Mouse (Mus musculus): ENCODE measurements around the gene Sox4. TPM values are rescaled to one million over a fixed set of nuclear protein-coding genes. Genes with fewer than 3 reads are reported as not detected.

Sox4 gene
- polyA plus RNA-seq, 1 experiment from 2014 or later = 7.8 TPM

DNA sequence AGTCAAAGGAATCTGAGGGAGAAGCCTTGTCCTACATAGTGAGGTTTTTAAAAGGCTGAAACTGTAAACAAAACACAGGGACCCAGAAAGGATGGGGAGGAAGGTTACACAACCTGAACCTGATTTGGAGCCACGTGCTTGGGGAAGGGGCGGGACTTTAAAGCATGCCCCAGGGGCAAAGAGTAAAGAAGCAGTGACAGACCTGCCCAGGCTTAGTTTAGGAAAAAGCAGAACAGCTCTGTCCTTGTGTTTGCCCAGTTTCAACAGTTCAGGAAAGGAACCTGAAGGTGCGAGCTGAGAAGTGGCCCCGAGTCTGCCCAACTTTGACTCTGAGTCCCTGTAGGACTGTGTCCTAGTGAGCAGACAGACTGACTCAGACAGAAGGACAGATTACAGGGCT, 23.1 kb downstream of the Sox4 start:
- H3K9me3 ChIP-seq (ENCODE audit: control insufficient read depth, low read length) = no peaks in the 10 kb centered on the region
- H3K4me2 ChIP-seq (ENCODE audit: low read depth, low read length) = no peak overlapping the region
- H3K4me1 ChIP-seq (ENCODE audit: control insufficient read depth, insufficient read depth, low read length) = no peaks in the 10 kb centered on the region
- no peak overlapping the region for H3K9ac ChIP-seq (ENCODE audit: low read depth, low read length)
- no peaks in the 10 kb centered on the region for H3K36me3 ChIP-seq (ENCODE audit: control insufficient read depth, insufficient read depth, low read length)
- H3K27me3 ChIP-seq (replicated peaks; ENCODE audit: control insufficient read depth, insufficient read depth, low read length) = no peaks in the 10 kb centered on the region
- ATAC-seq = no peak
- H3K27ac ChIP-seq (ENCODE audit: low read length) = no peak overlapping the region
- no peak overlapping the region for H3K4me3 ChIP-seq (ENCODE audit: low read length)
- WGBS = 62% methylated on average over 4 of the region's 4 CpGs

- Histone ChIP-seq H3K4me3 (ENCODE audit: low read length) (no peak overlapping the region), H3K27ac (ENCODE audit: low read length) (no peak overlapping the region), H3K27me3 (replicated peaks; ENCODE audit: control insufficient read depth, insufficient read depth, low read length) (no peaks in the 10 kb centered on the region), H3K9ac (ENCODE audit: low read depth, low read length) (no peak overlapping the region), H3K9me3 (ENCODE audit: control insufficient read depth, low read length) (no peaks in the 10 kb centered on the region), H3K4me2 (ENCODE audit: low read depth, low read length) (no peak overlapping the region), H3K36me3 (ENCODE audit: control insufficient read depth, insufficient read depth, low read length) (no peaks in the 10 kb centered on the region), H3K4me1 (ENCODE audit: control insufficient read depth, insufficient read depth, low read length) (no peaks in the 10 kb centered on the region)
- no peak for ATAC-seq
- WGBS = 44% methylated on average over 3 of the region's 3 CpGs
Measured at GRCm38 (mm10) chr13:28929936-28930335, 23.6 kb downstream of the Sox4 start.

GRCm38 (mm10) chr13:28923136-28923535, 30.4 kb downstream of the Sox4 start:
- Histone ChIP-seq H3K9ac (ENCODE audit: low read depth, low read length) (no peak overlapping the region), H3K4me1 (ENCODE audit: control insufficient read depth, insufficient read depth, low read length) (no peaks in the 10 kb centered on the region), H3K9me3 (ENCODE audit: control insufficient read depth, low read length) (no peaks in the 10 kb centered on the region), H3K27ac (ENCODE audit: low read length) (no peak overlapping the region), H3K4me3 (ENCODE audit: low read length) (no peak overlapping the region), H3K36me3 (ENCODE audit: control insufficient read depth, insufficient read depth, low read length) (no peaks in the 10 kb centered on the region), H3K27me3 (replicated peaks; ENCODE audit: control insufficient read depth, insufficient read depth, low read length) (no peaks in the 10 kb centered on the region), H3K4me2 (ENCODE audit: low read depth, low read length) (no peak overlapping the region)
- ATAC-seq = no peak
- WGBS = 95% methylated on average over 3 of the region's 3 CpGs

DNA sequence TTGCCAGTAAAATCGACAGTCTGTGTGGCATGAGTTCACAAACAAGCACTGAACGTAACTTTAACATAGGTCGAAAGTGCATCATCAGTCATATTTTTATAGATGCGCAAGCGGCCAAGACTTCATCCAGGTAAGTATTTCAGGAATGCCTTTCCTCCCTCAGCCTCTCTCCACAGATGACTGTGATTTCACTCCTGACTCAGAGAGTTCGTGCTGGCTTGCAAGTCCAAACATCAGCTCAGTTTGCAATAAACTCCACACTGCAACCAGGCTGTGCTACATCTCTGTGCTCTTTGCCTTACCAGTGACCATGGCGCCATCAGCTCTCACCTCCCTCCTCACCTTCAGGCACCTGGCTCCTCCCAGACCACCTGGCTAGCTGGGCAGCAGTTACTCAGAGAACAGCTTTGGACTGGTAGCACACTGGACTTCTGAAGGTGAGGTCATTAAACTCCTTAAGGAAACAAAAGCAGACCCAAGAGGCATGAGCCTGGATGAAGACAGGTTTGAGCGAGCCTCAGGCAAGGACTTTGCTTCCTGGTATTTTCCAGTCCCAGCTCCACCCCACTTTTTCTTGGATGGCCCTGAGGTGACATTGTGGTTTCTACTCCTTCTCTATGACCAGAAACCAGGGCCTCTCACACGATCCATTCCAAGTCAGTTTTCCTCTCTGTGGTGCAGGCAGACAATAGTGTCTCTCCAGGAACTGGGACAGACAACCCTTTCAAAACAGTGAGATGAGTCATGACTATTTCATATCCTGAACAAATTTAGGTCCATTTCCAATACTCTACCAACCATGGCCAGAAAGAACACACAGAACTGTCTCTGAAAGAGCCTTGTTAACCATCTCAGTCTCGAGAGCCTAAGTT, 35.9 kb downstream of the Sox4 start:
- 76% methylated on average over 10 of the region's 10 CpGs for WGBS

GRCm38 (mm10) chr13:28913656-28914055, 39.9 kb downstream of the Sox4 start:
- ATAC-seq = no peak
- Histone ChIP-seq H3K4me2 (ENCODE audit: low read depth, low read length) (no peak overlapping the region), H3K36me3 (ENCODE audit: control insufficient read depth, insufficient read depth, low read length) (no peaks in the 10 kb centered on the region), H3K27ac (ENCODE audit: low read length) (no peak overlapping the region), H3K4me1 (ENCODE audit: control insufficient read depth, insufficient read depth, low read length) (no peaks in the 10 kb centered on the region), H3K9me3 (ENCODE audit: control insufficient read depth, low read length) (no peaks in the 10 kb centered on the region), H3K27me3 (replicated peaks; ENCODE audit: control insufficient read depth, insufficient read depth, low read length) (no peaks in the 10 kb centered on the region), H3K4me3 (ENCODE audit: low read length) (no peak overlapping the region), H3K9ac (ENCODE audit: low read depth, low read length) (no peak overlapping the region)
- 71% methylated on average over 6 of the region's 6 CpGs for WGBS

More for the DNA sequence above, 35.9 kb downstream of the Sox4 start:
- H3K27ac ChIP-seq (ENCODE audit: low read length) = no peak overlapping the region
- H3K9ac ChIP-seq (ENCODE audit: low read depth, low read length) = no peak overlapping the region
- H3K4me2 ChIP-seq (ENCODE audit: low read depth, low read length) = no peak overlapping the region
- no peak overlapping the region for H3K4me3 ChIP-seq (ENCODE audit: low read length)
- no peaks in the 10 kb centered on the region for H3K4me1 ChIP-seq (ENCODE audit: control insufficient read depth, insufficient read depth, low read length)
- no peak for ATAC-seq
- H3K27me3 ChIP-seq (replicated peaks; ENCODE audit: control insufficient read depth, insufficient read depth, low read length) = no peaks in the 10 kb centered on the region
- H3K9me3 ChIP-seq (ENCODE audit: control insufficient read depth, low read length) = no peaks in the 10 kb centered on the region
- H3K36me3 ChIP-seq (ENCODE audit: control insufficient read depth, insufficient read depth, low read length) = no peaks in the 10 kb centered on the region

DNA sequence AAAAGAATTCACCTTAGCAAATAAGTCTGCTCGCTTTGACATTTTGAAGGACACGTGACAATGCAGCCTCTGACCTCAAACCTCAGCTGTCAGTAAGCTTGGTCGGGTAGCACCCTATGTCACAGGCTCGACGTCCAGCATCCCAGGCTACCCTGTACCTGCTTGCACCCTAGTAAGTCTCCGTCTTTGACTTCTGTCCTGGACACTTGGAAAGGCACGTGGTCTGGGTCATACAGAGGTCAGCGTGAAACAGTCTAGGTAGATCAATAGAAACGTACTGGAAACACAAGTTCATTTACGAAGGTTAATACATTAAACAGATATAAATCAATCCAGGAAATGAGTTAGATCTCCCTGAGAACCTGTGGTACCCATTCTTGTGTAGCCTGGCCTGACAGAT, 46.5 kb downstream of the Sox4 start:
- no peaks in the 10 kb centered on the region for H3K4me1 ChIP-seq (ENCODE audit: control insufficient read depth, insufficient read depth, low read length)
- no peak overlapping the region for H3K4me2 ChIP-seq (ENCODE audit: low read depth, low read length)
- H3K36me3 ChIP-seq (ENCODE audit: control insufficient read depth, insufficient read depth, low read length) = no peaks in the 10 kb centered on the region
- H3K9ac ChIP-seq (ENCODE audit: low read depth, low read length) = no peak overlapping the region
- no peak overlapping the region for H3K27ac ChIP-seq (ENCODE audit: low read length)
- no peaks in the 10 kb centered on the region for H3K9me3 ChIP-seq (ENCODE audit: control insufficient read depth, low read length)
- no peak overlapping the region for H3K4me3 ChIP-seq (ENCODE audit: low read length)
- ATAC-seq = no peak
- WGBS = 72% methylated on average over 10 of the region's 10 CpGs
- H3K27me3 ChIP-seq (replicated peaks; ENCODE audit: control insufficient read depth, insufficient read depth, low read length) = no peaks in the 10 kb centered on the region
